Mouse (Mus musculus) hindbrain, embryonic 10.5 days (tissue): ENCODE measurements around the gene Zfp771. TPM values are rescaled to one million over a fixed set of nuclear protein-coding genes. Genes with fewer than 3 reads are reported as not detected.

Experiments used
- DNase-seq: peaks from one replicate; pipeline ENCODE4 v3.0.0-alpha.2; 2017; ENCODE audit warnings: low spot score
- H3K27ac ChIP-seq: fragments of 300-500 bp; sonication (generic); 2 replicates; pipeline ENCODE4 v1.5.1; 2016; ENCODE audit warnings: mild to moderate bottlenecking, moderate library complexity
- H3K27me3 ChIP-seq: fragments of 300-500 bp; sonication (generic); 2 replicates; pipeline ENCODE4 v1.6.1; 2016; ENCODE audit warnings: mild to moderate bottlenecking; ENCODE audit not compliant: poor library complexity, insufficient read depth, severe bottlenecking
- H3K36me3 ChIP-seq: fragments of 300-500 bp; sonication (generic); 2 replicates; pipeline ENCODE4 v1.6.1; 2016; ENCODE audit warnings: mild to moderate bottlenecking, moderate library complexity
- H3K4me1 ChIP-seq: fragments of 300-500 bp; sonication (generic); replicated peaks from 2 replicates; pipeline ENCODE4 v1.6.1; 2016; ENCODE audit warnings: mild to moderate bottlenecking
- H3K4me3 ChIP-seq: fragments of 300-500 bp; sonication (generic); 2 replicates; pipeline ENCODE4 v1.5.1; 2016; ENCODE audit warnings: mild to moderate bottlenecking, moderate library complexity
- H3K9me3 ChIP-seq: fragments of 300-500 bp; sonication (generic); 2 replicates; pipeline ENCODE4 v1.6.1; 2016; ENCODE audit warnings: mild to moderate bottlenecking, moderate library complexity
- WGBS: fragments of 180-500 bp; shearing (Covaris S2); methylation state at CpG from one replicate; pipeline ENCODE4 v1.1.7; 2016; 5-methylcytosine and 5-hydroxymethylcytosine counted together
- polyA plus RNA-seq: library from polyadenylated mRNA; unstranded; fragments of >200 nt; fragmentation: Nextera tagmentation; extraction: Ambion mirVana; gene quantifications from 2 replicates; pipeline ENCODE4 v1.2.1, GENCODE M21; 2016

Gene Zfp771
- polyA plus RNA-seq, 1 experiment from 2014 or later: 70.1 TPM

DNA sequence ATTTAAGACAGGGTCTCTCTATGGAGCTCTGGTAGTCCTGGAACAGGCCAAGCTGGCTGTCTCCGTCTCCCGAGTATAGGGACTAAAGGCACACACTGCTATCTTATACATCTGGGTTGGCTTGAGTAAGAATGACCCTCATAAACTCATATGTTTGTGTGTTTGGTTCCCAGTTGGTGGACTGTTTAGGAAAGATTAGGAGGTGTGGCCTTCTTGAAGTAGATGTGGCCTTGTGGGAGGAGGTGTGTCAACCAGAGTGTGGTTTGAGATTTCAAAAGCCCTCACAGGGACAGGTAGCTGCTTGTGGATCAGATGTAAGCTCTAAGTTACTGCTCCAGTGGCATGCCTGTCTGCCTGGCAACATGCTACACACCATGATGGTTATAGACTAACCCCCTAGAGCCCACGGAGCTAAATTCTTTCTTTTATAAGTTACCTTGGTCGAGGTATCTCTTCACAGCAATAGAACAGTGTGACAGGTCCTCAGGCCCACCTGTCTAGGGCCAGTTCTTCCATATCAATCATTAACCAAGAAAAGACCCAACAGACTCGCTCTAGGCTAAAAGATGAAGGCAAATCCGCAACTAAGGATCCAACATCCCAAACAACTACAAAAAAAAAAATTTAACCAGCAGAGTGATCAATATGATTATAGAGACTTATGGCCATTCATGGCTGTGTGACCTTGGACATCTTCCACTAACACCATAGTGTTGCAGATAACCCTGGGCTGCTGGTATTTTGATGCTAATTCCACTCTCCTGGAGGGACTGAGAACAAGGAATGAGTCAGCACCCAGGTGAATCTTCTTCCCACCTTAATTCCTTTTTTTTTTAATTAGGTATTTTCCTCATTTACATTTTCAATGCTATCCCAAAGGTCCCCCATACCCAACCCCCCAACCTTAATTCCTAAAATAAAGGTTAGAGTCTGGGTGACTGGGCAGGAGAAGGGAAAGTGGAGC is 20.3 kb upstream of the Zfp771 start:
- H3K4me3 ChIP-seq: no peak overlapping the region
- H3K27ac ChIP-seq: no peak overlapping the region
- WGBS: 82% methylated on average over 6 of the region's 6 CpGs
- 0 out of 2 replicates have a peak, but pooled peaks cover 2% of the 10 kb centered on the region for H3K9me3 ChIP-seq
- H3K27me3 ChIP-seq: no peaks in the 10 kb centered on the region
- H3K36me3 ChIP-seq: peaks cover 55% of the 10 kb centered on the region
- no peak for DNase-seq
- no peaks in the 10 kb centered on the region for H3K4me1 ChIP-seq

DNA sequence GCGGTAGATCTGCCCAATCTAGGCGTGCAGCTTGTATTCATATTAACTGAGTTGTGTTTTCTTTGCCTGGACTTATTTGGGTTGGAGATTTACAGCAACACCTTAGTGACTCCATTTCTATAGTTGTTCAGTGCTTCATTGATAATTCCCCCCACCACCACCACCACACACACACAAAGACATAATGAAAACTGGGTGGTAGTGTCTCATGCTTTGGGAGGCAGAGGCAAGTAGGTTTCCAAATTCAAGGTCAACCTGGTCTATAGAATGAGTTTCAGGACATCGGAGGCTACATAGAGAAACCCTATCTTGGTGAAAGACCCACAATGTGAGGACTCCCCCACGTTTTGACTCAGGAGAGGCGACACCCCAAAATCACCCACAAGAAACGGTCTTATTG is 19.5 kb upstream of the Zfp771 start:
- Histone ChIP-seq H3K9me3 (0 out of 2 replicates have a peak, but pooled peaks cover 2% of the 10 kb centered on the region), H3K4me3 (no peak overlapping the region), H3K4me1 (peaks cover 4% of the 10 kb centered on the region; the same call in 1 of the 2 replicates), H3K36me3 (peaks cover 64% of the 10 kb centered on the region), H3K27ac (no peak overlapping the region), H3K27me3 (no peaks in the 10 kb centered on the region)
- no peak for DNase-seq
- 93% methylated on average over 6 of the region's 6 CpGs for WGBS

DNA sequence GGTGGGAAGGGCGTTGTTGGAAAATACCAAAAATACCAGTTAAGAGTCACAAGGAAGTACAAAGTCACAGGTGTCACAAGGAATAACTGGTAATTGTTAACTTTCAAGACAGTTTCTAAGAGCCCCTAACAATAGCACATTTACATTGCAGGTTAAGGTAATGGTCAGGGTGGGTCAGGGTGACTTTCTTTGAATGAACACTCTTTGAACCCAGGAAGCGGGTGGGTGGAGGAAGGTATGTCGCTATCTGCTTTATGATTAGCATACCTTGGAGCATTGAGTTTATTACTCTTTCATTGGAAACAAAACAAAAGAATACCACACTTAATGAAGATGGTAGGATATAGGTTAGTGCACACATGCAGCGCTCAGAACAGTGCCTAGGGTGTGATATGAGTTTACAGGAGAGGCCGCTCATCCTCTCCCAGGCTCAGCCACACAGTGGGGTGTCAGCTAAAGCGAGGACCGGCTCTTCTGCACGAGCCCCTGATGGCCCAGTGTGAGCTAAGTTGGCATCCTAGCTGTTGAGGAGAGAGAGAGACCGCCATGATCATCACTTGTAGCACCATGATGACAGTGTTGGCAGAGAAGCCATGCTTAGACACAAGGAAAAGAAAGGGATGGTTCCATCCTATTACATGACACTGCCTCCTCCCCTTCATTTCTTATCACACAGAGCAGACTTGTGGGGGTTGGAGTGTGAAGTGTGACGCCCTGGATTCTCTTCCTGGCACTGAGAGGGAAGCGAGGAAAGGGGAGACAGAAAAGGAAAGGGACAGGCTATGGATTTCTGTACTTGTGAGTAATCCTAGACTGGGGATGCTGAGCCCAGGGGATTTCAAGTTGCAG is 18.7 kb upstream of the Zfp771 start:
- WGBS: 92% methylated on average over 11 of the region's 11 CpGs
- H3K9me3 ChIP-seq: 0 out of 2 replicates have a peak, but pooled peaks cover 2% of the 10 kb centered on the region
- peaks cover 11% of the 10 kb centered on the region for H3K4me1 ChIP-seq
- H3K27me3 ChIP-seq: no peaks in the 10 kb centered on the region
- peaks cover 71% of the 10 kb centered on the region for H3K36me3 ChIP-seq
- no peak overlapping the region for H3K4me3 ChIP-seq
- no peak overlapping the region for H3K27ac ChIP-seq
- no peak for DNase-seq

DNA sequence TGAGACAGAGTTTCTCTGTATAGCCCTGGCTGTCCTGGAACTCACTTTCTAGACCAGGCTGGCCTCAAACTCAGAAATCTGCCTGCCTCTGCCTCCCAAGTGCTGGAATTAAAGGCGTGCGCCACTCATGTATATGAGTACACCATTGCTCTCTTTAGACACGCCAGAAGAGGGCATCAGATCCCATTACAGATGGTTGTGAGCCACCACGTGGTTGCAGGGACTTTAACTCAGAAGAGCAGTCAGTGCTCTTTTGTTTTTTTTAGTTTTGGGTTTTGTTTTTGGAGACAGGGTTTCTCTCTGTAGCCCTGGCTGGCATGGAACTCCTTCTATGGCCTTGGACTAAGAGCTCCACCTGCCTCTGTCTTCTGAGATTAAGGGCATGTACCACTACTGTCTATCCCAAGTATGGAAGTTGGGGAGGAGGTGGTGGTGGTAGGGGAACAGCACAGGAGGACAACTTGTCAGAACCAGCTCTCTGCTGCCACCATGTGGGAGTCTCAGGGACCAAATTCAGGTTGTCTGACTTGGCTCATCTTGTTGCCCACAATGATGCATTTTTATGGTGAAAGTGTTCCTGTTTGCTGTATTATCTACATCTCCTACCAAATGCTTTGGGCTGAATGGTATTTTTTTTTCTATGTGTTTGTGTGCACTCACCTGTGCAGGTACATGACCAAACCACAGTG is 15.3 kb upstream of the Zfp771 start:
- H3K4me3 ChIP-seq: 0 out of 2 replicates have a peak overlapping the region, but pooled peaks have one; percentile 9
- H3K9me3 ChIP-seq: no peaks in the 10 kb centered on the region
- no peaks in the 10 kb centered on the region for H3K27me3 ChIP-seq

DNA sequence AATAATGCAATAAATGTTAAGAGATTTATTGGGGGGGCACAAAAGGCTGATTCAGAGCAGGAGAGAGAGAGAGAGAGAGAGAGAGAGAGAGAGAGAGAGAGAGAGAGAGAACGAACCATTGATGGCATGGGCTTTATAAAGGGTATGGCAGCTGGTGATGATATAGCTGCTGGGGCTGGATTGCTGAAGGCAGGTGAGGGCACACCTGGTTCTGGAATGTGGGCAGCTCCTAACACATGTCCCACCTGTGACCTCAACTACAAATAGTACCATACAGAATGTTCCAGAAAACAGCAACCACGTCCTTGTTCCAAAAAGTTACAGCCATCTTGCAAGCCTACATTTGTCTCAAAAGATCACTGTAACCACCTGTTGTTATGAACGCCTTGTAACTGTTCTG is 12.7 kb upstream of the Zfp771 start:
- Histone ChIP-seq H3K27me3 (no peaks in the 10 kb centered on the region), H3K9me3 (peaks cover 9% of the 10 kb centered on the region; the same call in 1 of the 2 replicates), H3K36me3 (peaks cover 63% of the 10 kb centered on the region), H3K4me1 (peaks cover 46% of the 10 kb centered on the region), H3K27ac (peak overlapping the region; percentile 99), H3K4me3 (peak overlapping the region; percentile 93)
- 83% methylated on average over 3 of the region's 3 CpGs for WGBS
- DNase-seq: no peak

More for the DNA sequence above, 15.3 kb upstream of the Zfp771 start:
- Histone ChIP-seq H3K36me3 (peaks cover 65% of the 10 kb centered on the region), H3K4me1 (peaks cover 33% of the 10 kb centered on the region), H3K27ac (no peak overlapping the region)
- peak; percentile 75 for DNase-seq
- 67% methylated on average over 4 of the region's 4 CpGs for WGBS

DNA sequence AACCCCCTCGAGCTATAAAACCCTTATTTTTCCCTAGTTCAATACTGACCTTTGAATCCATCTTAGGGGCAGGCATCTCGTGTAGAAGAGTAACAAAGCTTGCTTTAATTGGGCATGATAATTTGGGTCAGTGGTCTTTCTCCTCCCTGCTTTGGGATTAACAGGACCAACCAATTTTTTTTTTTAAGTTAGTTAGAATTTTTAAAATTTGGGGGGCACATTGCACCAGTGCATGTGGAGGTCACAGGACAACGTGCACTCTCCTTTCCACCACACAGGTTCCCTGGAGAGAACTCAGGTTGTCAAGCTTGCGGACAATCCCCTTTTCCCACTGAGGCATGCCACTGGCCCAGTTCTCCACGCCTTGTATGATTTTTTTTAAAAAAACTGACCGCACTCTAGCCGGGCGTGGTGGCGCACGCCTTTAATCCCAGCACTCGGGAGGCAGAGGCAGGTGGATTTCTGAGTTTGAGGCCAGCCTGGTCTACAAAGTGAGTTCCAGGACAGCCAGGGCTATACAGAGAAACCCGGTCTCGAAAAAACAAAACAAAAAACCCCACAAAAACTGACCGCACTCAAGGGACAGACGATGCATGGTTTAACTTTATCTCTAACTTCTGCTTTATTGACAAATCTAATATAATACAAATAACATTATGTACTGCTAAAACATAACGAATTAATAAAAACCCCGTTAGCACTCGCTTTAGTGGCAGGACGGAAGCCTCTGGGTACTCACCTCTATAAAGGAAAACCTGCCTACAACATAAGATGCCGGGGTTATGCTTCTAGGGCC is 12.1 kb upstream of the Zfp771 start:
- Histone ChIP-seq H3K4me1 (peaks cover 53% of the 10 kb centered on the region), H3K27me3 (no peaks in the 10 kb centered on the region), H3K9me3 (peaks cover 12% of the 10 kb centered on the region; the same call in 1 of the 2 replicates), H3K27ac (peak overlapping the region; percentile 99), H3K36me3 (peaks cover 68% of the 10 kb centered on the region), H3K4me3 (peak overlapping the region; percentile 93)
- DNase-seq: peak; percentile 27
- WGBS: 11% methylated on average over 20 of the region's 20 CpGs

DNA sequence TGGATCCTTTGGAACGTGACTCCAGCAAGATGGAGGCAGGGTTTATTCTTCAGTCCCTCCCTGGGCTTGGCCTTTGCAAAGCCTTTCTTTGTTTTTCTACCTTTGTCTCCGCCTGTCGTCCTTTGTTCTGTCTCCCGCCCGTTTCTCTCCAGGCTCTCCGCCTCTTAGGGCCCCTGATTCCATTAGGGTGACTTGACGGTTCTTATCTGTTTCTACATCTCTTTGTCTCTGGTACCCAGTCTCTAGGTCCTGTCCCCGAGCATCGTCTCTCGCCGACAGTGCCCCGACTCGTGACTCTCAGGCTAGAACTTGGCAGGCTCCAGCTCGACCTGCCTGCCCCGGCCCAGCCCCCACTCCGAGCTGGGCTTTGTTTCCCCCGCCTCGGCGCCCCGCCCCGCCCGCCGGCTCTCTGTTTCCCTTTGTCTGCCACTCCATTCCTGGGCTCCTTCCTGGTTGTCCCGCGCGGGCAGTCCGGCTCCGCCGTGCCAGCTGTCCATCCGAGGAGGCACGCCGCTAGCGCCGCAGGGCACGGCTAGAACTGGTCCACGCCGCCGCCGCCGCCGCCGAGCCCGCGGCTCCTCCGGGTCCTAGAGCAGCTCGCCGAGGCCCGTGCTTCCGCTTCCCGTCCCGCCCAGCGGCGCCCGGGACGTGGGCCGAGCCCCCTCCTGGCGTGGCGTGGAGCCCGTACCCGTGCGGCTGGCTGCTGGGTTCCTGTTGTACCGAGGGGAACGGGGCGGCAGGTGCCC is 11.3 kb upstream of the Zfp771 start, which contains the start of the genes Zfp553 and Sept1:
TSS of gene Zfp553 (plus strand) at position 440 of the 746 bp plus-strand sequence.
TSS of gene Sept1 (minus strand) at position 509 of the 746 bp plus-strand sequence.
- Histone ChIP-seq H3K27me3 (no peaks in the 10 kb centered on the region), H3K36me3 (peaks cover 68% of the 10 kb centered on the region), H3K4me3 (peak within 1 kb of the TSS; percentile 93), H3K9me3 (peaks cover 12% of the 10 kb centered on the region; the same call in 1 of the 2 replicates), H3K27ac (peak within 1 kb of the TSS; percentile 99), H3K4me1 (peaks cover 53% of the 10 kb centered on the region)
- DNase-seq: peak; percentile 94
- WGBS: under 1% methylated on average over 64 of the region's 64 CpGs

DNA sequence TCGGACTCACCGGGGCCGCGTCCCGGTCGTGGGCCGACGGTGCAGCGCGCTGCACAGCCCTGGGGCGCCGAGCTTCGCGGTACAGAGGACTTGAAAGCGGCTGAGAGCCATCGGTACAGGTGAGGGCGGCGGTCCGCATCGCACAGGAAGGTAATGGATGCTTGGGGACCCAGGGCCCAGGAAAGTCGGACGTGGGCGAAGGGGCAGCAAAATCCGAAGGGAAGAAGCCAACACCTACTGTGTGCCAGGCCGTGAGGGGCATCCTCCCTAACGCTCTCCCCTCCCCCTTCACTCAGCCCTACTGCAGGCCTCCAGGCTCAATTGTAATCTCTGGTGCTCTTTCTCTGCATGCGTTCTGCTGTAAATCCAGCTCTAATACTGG is 10.7 kb upstream of the Zfp771 start:
- H3K36me3 ChIP-seq: peaks cover 73% of the 10 kb centered on the region
- H3K4me1 ChIP-seq: peaks cover 53% of the 10 kb centered on the region
- under 1% methylated on average over 27 of the region's 27 CpGs for WGBS
- peaks cover 12% of the 10 kb centered on the region; the same call in 1 of the 2 replicates for H3K9me3 ChIP-seq
- peak overlapping the region; percentile 93 for H3K4me3 ChIP-seq
- H3K27ac ChIP-seq: peak overlapping the region; percentile 99
- DNase-seq: no peak
- H3K27me3 ChIP-seq: no peaks in the 10 kb centered on the region

DNA sequence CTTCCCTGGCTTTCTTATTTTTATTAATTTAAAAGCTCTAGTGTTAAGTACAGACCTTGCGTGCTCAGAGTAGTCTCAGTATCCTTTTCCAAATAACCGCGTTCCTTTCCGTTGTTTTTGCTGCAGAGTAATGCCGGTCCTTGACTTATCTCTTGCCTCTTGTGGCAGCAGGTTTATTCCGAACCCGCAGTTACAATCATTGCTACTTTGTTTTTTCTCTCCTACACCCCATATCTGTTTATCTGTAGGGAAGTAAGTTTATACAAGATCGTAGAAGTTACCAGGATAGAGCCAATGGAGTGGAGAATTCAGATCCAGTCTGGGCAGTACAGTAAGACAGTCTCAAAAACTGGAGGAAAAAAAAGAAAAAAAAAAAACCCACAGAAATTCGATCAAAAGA is 10.3 kb upstream of the Zfp771 start:
- Histone ChIP-seq H3K4me1 (peaks cover 53% of the 10 kb centered on the region), H3K27ac (peak overlapping the region; percentile 99), H3K36me3 (peaks cover 75% of the 10 kb centered on the region), H3K4me3 (peak overlapping the region; percentile 93), H3K27me3 (no peaks in the 10 kb centered on the region), H3K9me3 (peaks cover 12% of the 10 kb centered on the region; the same call in 1 of the 2 replicates)
- WGBS: 7% methylated on average over 9 of the region's 9 CpGs
- DNase-seq: no peak

DNA sequence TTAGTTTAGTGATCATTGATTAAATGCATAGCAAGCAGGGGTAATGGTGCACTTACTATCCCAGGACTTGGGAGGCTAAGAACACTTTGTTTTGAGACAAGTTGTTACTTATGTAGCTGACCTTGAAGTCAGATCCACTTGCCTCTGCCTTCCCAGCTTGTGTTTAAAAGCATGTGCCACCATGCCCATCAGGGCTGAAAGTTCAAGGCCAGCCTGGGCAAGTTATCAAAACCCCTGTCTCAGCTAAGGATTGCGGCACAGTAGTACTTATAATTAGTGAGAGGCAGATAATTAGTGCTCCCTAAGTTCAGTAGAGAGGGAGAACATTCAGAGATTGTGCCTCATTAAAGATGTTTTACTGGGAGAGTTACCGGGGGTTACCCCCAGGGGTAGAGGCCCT is 9.3 kb upstream of the Zfp771 start:
- H3K27ac ChIP-seq: no peak overlapping the region; the same call in 1 of the 2 replicates

DNA sequence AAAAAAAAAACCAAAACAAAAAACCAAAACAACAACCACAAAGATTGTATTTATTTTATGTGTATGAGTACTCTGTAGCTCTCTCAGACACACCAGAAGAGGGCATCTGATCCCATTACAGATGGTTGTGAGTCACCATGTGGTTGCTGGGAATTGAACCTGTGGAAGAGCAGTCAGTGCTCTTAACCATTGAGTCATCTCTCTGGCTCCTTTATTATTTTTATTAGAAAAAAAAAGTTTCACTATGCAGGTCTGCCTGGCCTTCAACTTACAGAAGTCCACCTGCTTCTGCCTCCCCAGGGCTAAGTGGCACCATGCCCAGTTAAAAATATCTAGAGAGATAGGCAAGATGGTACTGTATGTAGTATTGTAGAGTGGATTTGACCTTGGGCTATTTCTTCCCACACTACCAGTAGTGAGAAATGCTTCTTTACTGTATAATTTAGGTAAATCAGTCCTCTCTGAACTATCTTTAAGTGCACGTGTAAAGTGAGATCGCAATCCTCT is 660 bp upstream of the Zfp771 start:
- 0 out of 2 replicates have a peak, but pooled peaks cover 3% of the 10 kb centered on the region for H3K9me3 ChIP-seq
- H3K4me3 ChIP-seq: peak overlapping the region; percentile 86
- H3K27me3 ChIP-seq: no peaks in the 10 kb centered on the region
- DNase-seq: no peak
- 39% methylated on average over 2 of the region's 2 CpGs for WGBS
- peaks cover 35% of the 10 kb centered on the region for H3K4me1 ChIP-seq
- peak overlapping the region; percentile 97 for H3K27ac ChIP-seq
- peaks cover 51% of the 10 kb centered on the region for H3K36me3 ChIP-seq

More for the DNA sequence above, 9.3 kb upstream of the Zfp771 start:
- Histone ChIP-seq H3K36me3 (peaks cover 75% of the 10 kb centered on the region), H3K27me3 (no peaks in the 10 kb centered on the region), H3K9me3 (peaks cover 12% of the 10 kb centered on the region; the same call in 1 of the 2 replicates), H3K4me3 (peak overlapping the region; percentile 93), H3K4me1 (peaks cover 48% of the 10 kb centered on the region)
- WGBS: 96% methylated on average over 2 of the region's 2 CpGs
- no peak for DNase-seq
